Comparison of ENCODE assay signal across 21 mouse cellular contexts in the genomic region with DNA sequence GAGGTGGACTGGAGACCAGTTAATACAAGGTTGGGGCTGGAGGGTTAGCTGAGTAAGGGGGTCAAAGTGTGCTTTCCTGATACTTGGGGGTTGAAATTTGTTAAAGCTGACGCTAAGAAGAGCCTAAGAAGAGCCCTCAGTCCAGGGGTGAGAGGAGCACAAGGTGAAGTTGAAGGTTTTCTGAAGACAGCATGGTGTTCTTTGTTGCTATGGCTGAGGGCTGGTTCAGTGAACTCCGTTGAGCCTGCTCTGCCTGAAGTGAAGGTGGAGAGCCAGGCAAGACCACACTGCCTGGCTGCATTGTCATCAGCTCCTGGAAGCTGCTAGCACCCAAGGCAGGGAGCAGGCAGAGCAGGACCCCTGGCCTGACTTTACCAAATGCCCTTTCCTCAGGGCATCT. TPM values are rescaled to one million over a fixed set of nuclear protein-coding genes. Genes with fewer than 3 reads are reported as not detected.
DNase-seq lines count a peak whose midpoint lies in the region; ATAC-seq and TF ChIP-seq lines count a peak whose summit lies in the region.
"Had no signal": no experiment of that assay in that cellular context is flagged by ENCODE, and none has a peak within 500 bp of the region (broad histone marks: within the 10 kb centered on the region; RNA-seq: fewer than 3 reads in every experiment).

No protein-coding gene starts in this region.

- TF ChIP-seq CTCF in kidney, adult 2 months (conservative IDR thresholded peaks at IDR 0.05; ENCODE audit: insufficient read depth, insufficient read length, low read depth, low read length): no peak
- no peak for TF ChIP-seq CTCF in kidney, postnatal 0 days (IDR thresholded peaks at IDR 0.05; ENCODE audit: low read depth)
- no peak for TF ChIP-seq CTCF in thymus, adult 2 months (IDR thresholded peaks at IDR 0.05; ENCODE audit: borderline replicate concordance, control insufficient read depth, extremely low read depth, insufficient read depth, low read length, poor library complexity)

- peak overlapping the region; percentile 7; the same call in 1 of the 2 replicates for H3K4me3 ChIP-seq in kidney, adult 2 months (ENCODE audit: insufficient read depth, low read depth, low read length)
- H3K4me3 ChIP-seq in kidney, embryonic 14.5 days (ENCODE audit: low read length): no peak overlapping the region
- H3K4me3 ChIP-seq in embryonic facial prominence, embryonic 14.5 days (ENCODE audit: low read depth, low read length): peak overlapping the region; percentile 43; the same call in 1 of the 2 replicates
- H3K4me3 ChIP-seq in kidney, postnatal 0 days (replicated peaks; ENCODE audit: low read depth, low read length): no peak overlapping the region
- peak overlapping the region; percentile 46 for H3K4me3 ChIP-seq in stomach, embryonic 16.5 days (replicated peaks; ENCODE audit: low read length)
- H3K4me3 ChIP-seq in thymus, adult 2 months (ENCODE audit: control insufficient read depth, insufficient read depth, low read length): no peak overlapping the region
- H3K4me3 ChIP-seq: heart, adult 2 months; heart, embryonic 13.5 days; hindbrain, embryonic 12.5 days; liver, embryonic 12.5 days; midbrain, embryonic 12.5 days; neural tube, embryonic 15.5 days had no signal

- peak; percentile 50 for DNase-seq in kidney, adult 2 months
- no peak for DNase-seq in embryonic facial prominence, embryonic 14.5 days (ENCODE audit: low spot score)
- DNase-seq in kidney, postnatal 0 days (ENCODE audit: low spot score): no peak
- no peak for DNase-seq in thymus, adult 2 months
- DNase-seq: adrenal gland, postnatal 10 days; cerebellum, adult 2 months; gastrocnemius, postnatal 36 days; heart, adult 2 months; heart, postnatal 14 days; lung, adult 18-20 months; lung, postnatal 10 days; thymus, postnatal 25 days had no signal

- no peak for ATAC-seq in kidney, embryonic 14.5 days (ENCODE audit: low FRiP score, low TSS enrichment)
- ATAC-seq in embryonic facial prominence, embryonic 14.5 days (ENCODE audit: low read depth): no peak
- no peak for ATAC-seq in kidney, postnatal 0 days (replicated peaks; ENCODE audit: low FRiP score, low read depth)
- no peak for ATAC-seq in stomach, embryonic 16.5 days (ENCODE audit: insufficient read depth, low FRiP score)
- no peak for ATAC-seq in megakaryocyte, adult 5-6 weeks (ENCODE audit: poor library complexity, severe bottlenecking)
- ATAC-seq: activated CD4-positive, CD25-positive, alpha-beta regulatory T cell, adult 4 months; liver, embryonic 12.5 days had no signal

- no peaks in the 10 kb centered on the region; the same call in 1 of the 2 replicates for H3K36me3 ChIP-seq in kidney, adult 2 months (ENCODE audit: control insufficient read depth, insufficient read depth, low read length)
- H3K36me3 ChIP-seq in kidney, embryonic 14.5 days (ENCODE audit: control insufficient read depth, insufficient read depth, low read length): no peaks in the 10 kb centered on the region
- no peaks in the 10 kb centered on the region for H3K36me3 ChIP-seq in embryonic facial prominence, embryonic 14.5 days (ENCODE audit: control insufficient read depth, insufficient read depth, low read length)
- no peaks in the 10 kb centered on the region for H3K36me3 ChIP-seq in kidney, postnatal 0 days (ENCODE audit: insufficient read depth, low read length)
- H3K36me3 ChIP-seq in stomach, embryonic 16.5 days (ENCODE audit: control insufficient read depth, insufficient read depth, low read length): no peaks in the 10 kb centered on the region
- no peaks in the 10 kb centered on the region for H3K36me3 ChIP-seq in thymus, adult 2 months (ENCODE audit: control insufficient read depth, insufficient read depth, low read length)
- H3K36me3 ChIP-seq: heart, embryonic 13.5 days; hindbrain, embryonic 12.5 days; liver, embryonic 12.5 days; midbrain, embryonic 12.5 days; neural tube, embryonic 15.5 days had no signal

- peak overlapping the region; percentile 95 for H3K27ac ChIP-seq in kidney, adult 2 months (ENCODE audit: insufficient read depth, low read depth, low read length)
- H3K27ac ChIP-seq in kidney, embryonic 14.5 days (ENCODE audit: low read depth, low read length): no peak overlapping the region
- H3K27ac ChIP-seq in embryonic facial prominence, embryonic 14.5 days (replicated peaks; ENCODE audit: low read depth, low read length): no peak overlapping the region
- no peak overlapping the region; the same call in 1 of the 2 replicates for H3K27ac ChIP-seq in kidney, postnatal 0 days
- no peak overlapping the region for H3K27ac ChIP-seq in stomach, embryonic 16.5 days (ENCODE audit: low read length)
- no peak overlapping the region for H3K27ac ChIP-seq in thymus, adult 2 months (ENCODE audit: control insufficient read depth, insufficient read depth, low read length)
- H3K27ac ChIP-seq: heart, adult 2 months; heart, embryonic 13.5 days; hindbrain, embryonic 12.5 days; liver, embryonic 12.5 days; midbrain, embryonic 12.5 days; neural tube, embryonic 15.5 days had no signal

- H3K27me3 ChIP-seq in kidney, adult 2 months (replicated peaks; ENCODE audit: control insufficient read depth, insufficient read depth, low read length): no peaks in the 10 kb centered on the region
- peaks cover 7% of the 10 kb centered on the region for H3K27me3 ChIP-seq in kidney, embryonic 14.5 days (ENCODE audit: control insufficient read depth, insufficient read depth, low read length)
- H3K27me3 ChIP-seq in embryonic facial prominence, embryonic 14.5 days (replicated peaks; ENCODE audit: control insufficient read depth, insufficient read depth, low read length): no peaks in the 10 kb centered on the region
- no peaks in the 10 kb centered on the region for H3K27me3 ChIP-seq in kidney, postnatal 0 days (ENCODE audit: insufficient read depth, low read length)
- H3K27me3 ChIP-seq in stomach, embryonic 16.5 days (ENCODE audit: control insufficient read depth, insufficient read depth, low read length): peaks cover 3% of the 10 kb centered on the region; the same call in 1 of the 2 replicates
- no peaks in the 10 kb centered on the region for H3K27me3 ChIP-seq in thymus, adult 2 months (ENCODE audit: control insufficient read depth, insufficient read depth, low read length)

- no peak for TF ChIP-seq POLR2A in kidney, adult 2 months (IDR thresholded peaks at IDR 0.05; ENCODE audit: low read depth, low read length)
- TF ChIP-seq POLR2A in thymus, adult 2 months (IDR thresholded peaks at IDR 0.05; ENCODE audit: control insufficient read depth, extremely low read depth, insufficient read depth, low read length, poor library complexity): no peak

- no peak overlapping the region for H3K9ac ChIP-seq in kidney, embryonic 14.5 days (ENCODE audit: low read depth, low read length)
- no peak overlapping the region for H3K9ac ChIP-seq in embryonic facial prominence, embryonic 14.5 days (ENCODE audit: low read depth, low read length)
- H3K9ac ChIP-seq in kidney, postnatal 0 days (ENCODE audit: low read depth, low read length): no peak overlapping the region
- 0 out of 2 replicates have a peak overlapping the region, but pooled peaks have one; percentile 7 for H3K9ac ChIP-seq in stomach, embryonic 16.5 days (ENCODE audit: low read length)
- H3K9ac ChIP-seq: heart, embryonic 13.5 days; hindbrain, embryonic 12.5 days; liver, embryonic 12.5 days; midbrain, embryonic 12.5 days; neural tube, embryonic 15.5 days had no signal

- H3K4me1 ChIP-seq in kidney, adult 2 months (ENCODE audit: control insufficient read depth, insufficient read depth, low read length): peaks cover 12% of the 10 kb centered on the region; the same call in 1 of the 2 replicates
- H3K4me1 ChIP-seq in kidney, embryonic 14.5 days (ENCODE audit: control insufficient read depth, insufficient read depth, low read length): 0 out of 2 replicates have a peak, but pooled peaks cover 3% of the 10 kb centered on the region
- H3K4me1 ChIP-seq in embryonic facial prominence, embryonic 14.5 days (ENCODE audit: control insufficient read depth, insufficient read depth, low read length): peaks cover 13% of the 10 kb centered on the region
- H3K4me1 ChIP-seq in kidney, postnatal 0 days (replicated peaks; ENCODE audit: insufficient read depth, low read length): peaks cover 12% of the 10 kb centered on the region; the same call in 1 of the 2 replicates
- no peaks in the 10 kb centered on the region for H3K4me1 ChIP-seq in stomach, embryonic 16.5 days (ENCODE audit: control insufficient read depth, insufficient read depth, low read length)
- peaks cover 12% of the 10 kb centered on the region for H3K4me1 ChIP-seq in thymus, adult 2 months (replicated peaks; ENCODE audit: control insufficient read depth, insufficient read depth, low read length)

- no peaks in the 10 kb centered on the region for H3K9me3 ChIP-seq in kidney, embryonic 14.5 days (ENCODE audit: control insufficient read depth, low read length)
- no peaks in the 10 kb centered on the region for H3K9me3 ChIP-seq in embryonic facial prominence, embryonic 14.5 days (ENCODE audit: control insufficient read depth, low read length)
- H3K9me3 ChIP-seq in kidney, postnatal 0 days (replicated peaks; ENCODE audit: low read length): no peaks in the 10 kb centered on the region
- H3K9me3 ChIP-seq in stomach, embryonic 16.5 days (replicated peaks; ENCODE audit: control insufficient read depth, low read length): no peaks in the 10 kb centered on the region
- H3K9me3 ChIP-seq: heart, embryonic 13.5 days; hindbrain, embryonic 12.5 days; liver, embryonic 12.5 days; midbrain, embryonic 12.5 days; neural tube, embryonic 15.5 days had no signal

- H3K4me2 ChIP-seq in kidney, embryonic 14.5 days (replicated peaks; ENCODE audit: low read depth, low read length): no peak overlapping the region
- H3K4me2 ChIP-seq in embryonic facial prominence, embryonic 14.5 days (ENCODE audit: low read depth, low read length): peak overlapping the region; percentile 82
- H3K4me2 ChIP-seq in kidney, postnatal 0 days (ENCODE audit: low read length): peak overlapping the region; percentile 75; the same call in 1 of the 2 replicates
- peak overlapping the region; percentile 71 for H3K4me2 ChIP-seq in stomach, embryonic 16.5 days (ENCODE audit: low read depth, low read length)
- H3K4me2 ChIP-seq: heart, embryonic 13.5 days; hindbrain, embryonic 12.5 days; liver, embryonic 12.5 days; midbrain, embryonic 12.5 days had no signal

- 38% methylated on average over 2 of the region's 2 CpGs for WGBS in kidney, adult 2 months
- WGBS in kidney, embryonic 14.5 days: 66% methylated on average over 2 of the region's 2 CpGs
- 73% methylated on average over 2 of the region's 2 CpGs for WGBS in embryonic facial prominence, embryonic 14.5 days
- 71% methylated on average over 2 of the region's 2 CpGs for WGBS in kidney, postnatal 0 days
- 72% methylated on average over 2 of the region's 2 CpGs for WGBS in stomach, embryonic 16.5 days
- WGBS in thymus, adult 2 months: 91% methylated on average over 2 of the region's 2 CpGs

RNA-seq across cellular contexts. Expression of gene Car12, which starts 1.9 kb away (rescaled TPM):
- 295 and 328 TPM in 2 replicates for polyA plus RNA-seq in kidney, adult 2 months (2012; rRNA removed)
- 3.2 and 4.2 TPM in 2 replicates for polyA plus RNA-seq in kidney, embryonic 14.5 days (2014; fragmentation: Nextera tagmentation; extraction: Ambion mirVana)
- polyA plus RNA-seq in embryonic facial prominence, embryonic 14.5 days (2014; fragmentation: Nextera tagmentation; extraction: Ambion mirVana): 7.7 and 10.3 TPM in 2 replicates
- polyA plus RNA-seq in kidney, postnatal 0 days (2015; fragmentation: Nextera tagmentation; extraction: Ambion mirVana): 52.5 and 60.2 TPM in 2 replicates
- 19.3 and 25.5 TPM in 2 replicates for polyA plus RNA-seq in stomach, embryonic 16.5 days (2015; fragmentation: Nextera tagmentation; extraction: Ambion mirVana)
- 0.09 and 0.16 TPM in 2 replicates for total RNA-seq in megakaryocyte, adult 5-6 weeks (2015)
- total RNA-seq in megakaryocyte, adult 5-6 weeks (2017): 0.11 TPM in 1 of 2 replicates, not detected in the other
- 4.9 and 5.7 TPM in 2 replicates for polyA plus RNA-seq in thymus, adult 2 months (2012; rRNA removed)
- total RNA-seq: heart, adult 2 months; heart, postnatal 14 days had no signal
- polyA plus RNA-seq: heart, adult 2 months had no signal

Comparison
In these comparisons a context has a peak if more than half of its experiments do, and no peak if none do; other contexts are left out.
1. H3K4me3 ChIP-seq: peak in kidney, adult 2 months (single experiment), embryonic facial prominence, embryonic 14.5 days (single experiment) and stomach, embryonic 16.5 days (single experiment); none in kidney, embryonic 14.5 days (single experiment), kidney, postnatal 0 days (single experiment) and thymus, adult 2 months (single experiment).